Mouse (Mus musculus) macrophage (primary cell): ENCODE results near the gene B230217C12Rik. TPM values are rescaled to one million over a fixed set of nuclear protein-coding genes. Genes with fewer than 3 reads are reported as not detected.

Experiments used
- H3K27ac ChIP-seq: fragments of 350-480 bp; formaldehyde crosslinking; 2 replicates; pipeline ENCODE4 v1.9.0; 2021
- H3K36me3 ChIP-seq: fragments of 350-480 bp; formaldehyde crosslinking; 2 replicates; pipeline ENCODE4 v1.9.0; 2021; ENCODE audit errors: inconsistent target
- H3K4me3 ChIP-seq: fragments of 350-480 bp; formaldehyde crosslinking; 2 replicates; pipeline ENCODE4 v1.9.0; 2021; ENCODE audit errors: inconsistent target
- H3K79me2 ChIP-seq: fragments of 350-480 bp; formaldehyde crosslinking; 2 replicates; pipeline ENCODE4 v1.9.0; 2021; ENCODE audit errors: inconsistent target
- WGBS: methylation state at CpG from one replicate; pipeline ENCODE4 v1.1.7; 2026; ENCODE audit warnings: inconsistent platforms; ENCODE audit not compliant: missing documents; 5-methylcytosine and 5-hydroxymethylcytosine counted together
- polyA plus RNA-seq: library from polyadenylated mRNA; stranded (reverse); fragments of 250-400 nt; gene quantifications from 3 replicates; pipeline ENCODE4 v1.2.4, GENCODE M21; 2018; ENCODE audit warnings: inconsistent platforms

The B230217C12Rik gene
- polyA plus RNA-seq, 1 experiment from 2014 or later = 0.72 TPM

- Histone ChIP-seq H3K36me3 (no peaks in the 10 kb centered on the region), H3K79me2 (no peaks in the 10 kb centered on the region), H3K4me3 (peak within 1 kb of the TSS; percentile 74), H3K27ac (peak within 1 kb of the TSS; percentile 92)
- WGBS = under 1% methylated on average over 36 of the region's 37 CpGs
Observed at GRCm38 (mm10) chr11:97883918-97884600, 43.5 kb downstream of the B230217C12Rik start, which contains the start of gene Fbxo47. TSS of gene Fbxo47 (minus strand) at chr11:97884154.

DNA sequence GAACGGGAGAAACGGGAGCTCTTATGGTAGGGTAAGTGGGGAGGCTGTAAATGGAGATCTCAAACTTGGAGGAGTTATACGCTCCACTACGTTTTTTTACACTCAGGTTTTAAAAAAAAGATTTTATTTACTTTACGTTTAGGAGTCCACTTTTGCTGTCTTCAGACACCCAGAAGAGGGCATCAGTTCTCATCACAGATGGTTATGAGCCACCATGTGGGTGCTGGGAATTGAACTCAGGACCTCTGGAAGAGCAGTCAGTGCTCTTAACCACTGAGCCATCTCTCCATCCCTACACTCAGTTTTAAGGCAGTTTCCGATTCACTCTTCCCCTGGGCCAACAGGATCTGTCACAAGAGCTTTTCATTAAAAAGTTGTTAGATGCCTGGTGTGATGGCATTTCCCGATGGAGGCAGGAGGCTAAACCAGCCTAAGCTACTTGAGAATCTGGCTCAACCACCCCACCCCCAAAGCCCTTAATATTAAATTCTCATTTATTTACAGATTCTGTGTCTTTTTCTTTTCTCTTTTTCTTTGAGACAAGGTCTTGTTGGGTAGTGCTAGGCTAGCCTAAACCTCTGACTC lies 44.1 kb downstream of the B230217C12Rik start:
- Histone ChIP-seq H3K36me3 (no peaks in the 10 kb centered on the region), H3K4me3 (peak overlapping the region; percentile 74), H3K27ac (peak overlapping the region; percentile 92), H3K79me2 (no peaks in the 10 kb centered on the region)
- WGBS = 32% methylated on average over 7 of the region's 7 CpGs

GRCm38 (mm10) chr11:97885296-97885915 lies 44.8 kb downstream of the B230217C12Rik start:
- Histone ChIP-seq H3K36me3 (no peaks in the 10 kb centered on the region), H3K79me2 (no peaks in the 10 kb centered on the region), H3K27ac (no peak overlapping the region), H3K4me3 (no peak overlapping the region)
- 100% methylated on average over 2 of the region's 2 CpGs for WGBS

- Histone ChIP-seq H3K4me3 (no peak overlapping the region), H3K79me2 (no peaks in the 10 kb centered on the region), H3K36me3 (no peaks in the 10 kb centered on the region), H3K27ac (no peak overlapping the region)
- WGBS = 91% methylated on average over 5 of the region's 5 CpGs
Observed at GRCm38 (mm10) chr11:97891821-97892220, 51.2 kb downstream of the B230217C12Rik start.

Other genes with a start within 250 kb of the B230217C12Rik start
- 0.43 to 2.7 TPM (median 0.68 TPM) in 3 replicates for gene Epop, start 211.1 kb upstream of the B230217C12Rik start, polyA plus RNA-seq
- gene Mllt6, start 177.4 kb upstream of the B230217C12Rik start, polyA plus RNA-seq = 8.7 to 23.8 TPM (median 10.1 TPM) in 3 replicates
- gene Cisd3, start 155.0 kb upstream of the B230217C12Rik start, polyA plus RNA-seq = 9.0 to 17.9 TPM (median 13.7 TPM) in 3 replicates
- gene Pcgf2, start 140.3 kb upstream of the B230217C12Rik start, polyA plus RNA-seq = 3.7 to 7.5 TPM (median 3.9 TPM) in 3 replicates
- 79.7 to 207 TPM (median 133 TPM) in 3 replicates for gene Psmb3, start 137.4 kb upstream of the B230217C12Rik start, polyA plus RNA-seq
- 25.4 to 37.6 TPM (median 25.7 TPM) in 3 replicates for gene Pip4k2b, start 96.1 kb upstream of the B230217C12Rik start, polyA plus RNA-seq
- gene Cwc25, start 74.2 kb upstream of the B230217C12Rik start, polyA plus RNA-seq = 16.4 to 22.4 TPM (median 16.9 TPM) in 3 replicates
- gene 1700001P01Rik, start 64.9 kb upstream of the B230217C12Rik start, polyA plus RNA-seq = not detected in 3 replicates
- gene Rpl23, start 58.3 kb upstream of the B230217C12Rik start, polyA plus RNA-seq = 992 to 1,238 TPM (median 1,231 TPM) in 3 replicates
- 151 to 499 TPM (median 254 TPM) in 3 replicates for gene Lasp1, start 41.8 kb upstream of the B230217C12Rik start, polyA plus RNA-seq
- gene Fbxo47, start 43.4 kb downstream of the B230217C12Rik start, polyA plus RNA-seq = 0.14 to 0.69 TPM (median 0.51 TPM) in 3 replicates
- gene Plxdc1, start 145.7 kb downstream of the B230217C12Rik start, polyA plus RNA-seq = 13.4 to 21.7 TPM (median 14.8 TPM) in 3 replicates
- gene Arl5c, start 155.4 kb downstream of the B230217C12Rik start, polyA plus RNA-seq = 5.0 to 99.1 TPM (median 38.4 TPM) in 3 replicates
- 0.52 to 3.0 TPM (median 1.7 TPM) in 3 replicates for gene Cacnb1, start 182.3 kb downstream of the B230217C12Rik start, polyA plus RNA-seq
- gene Rpl19, start 185.9 kb downstream of the B230217C12Rik start, polyA plus RNA-seq = 1,810 to 2,012 TPM (median 1,833 TPM) in 3 replicates
- 3.4 to 15.5 TPM (median 9.6 TPM) in 3 replicates for gene Stac2, start 212.7 kb downstream of the B230217C12Rik start, polyA plus RNA-seq